Mouse (Mus musculus) urinary bladder, postnatal 25 days (tissue): Measurements from ENCODE around the gene Hck.
A peak's percentile ranks its signal among the peaks of the same experiment; 100 is the strongest.

Source experiments
- DNase-seq: peaks from one replicate; pipeline ENCODE4 v3.0.0; 2022; ENCODE audit warnings: low spot score

Gene Hck

DNA sequence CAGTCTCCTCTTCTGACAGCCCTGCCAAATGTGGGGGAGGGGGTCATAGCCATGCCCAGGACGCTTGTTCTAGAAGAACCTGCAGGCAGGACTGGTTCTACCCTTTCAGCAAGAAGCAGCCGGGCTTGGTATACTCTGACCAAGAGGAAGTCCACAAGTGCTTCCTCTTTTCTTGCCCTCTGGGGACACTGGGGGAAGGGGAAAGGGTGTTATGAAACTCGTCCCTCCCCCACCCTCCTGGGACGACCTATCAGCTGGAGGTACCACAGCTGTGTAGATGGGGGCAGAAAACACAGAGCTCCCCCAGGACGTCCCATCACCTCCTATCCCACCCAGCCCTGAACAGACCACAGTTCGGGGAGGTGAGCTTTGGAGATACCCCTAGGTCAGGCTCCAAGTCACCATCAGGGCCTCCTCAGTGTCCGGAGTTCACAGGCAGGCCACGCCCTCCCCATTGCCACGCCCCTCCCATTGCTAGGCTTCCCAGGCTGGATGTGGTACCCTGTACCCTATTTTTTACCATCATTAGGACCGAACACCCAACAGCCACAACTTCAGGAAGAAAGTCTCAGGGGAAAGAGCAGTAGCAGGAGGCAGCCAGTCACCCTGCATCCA lies 17.6 kb upstream of the Hck start:
- no peak for DNase-seq

DNA sequence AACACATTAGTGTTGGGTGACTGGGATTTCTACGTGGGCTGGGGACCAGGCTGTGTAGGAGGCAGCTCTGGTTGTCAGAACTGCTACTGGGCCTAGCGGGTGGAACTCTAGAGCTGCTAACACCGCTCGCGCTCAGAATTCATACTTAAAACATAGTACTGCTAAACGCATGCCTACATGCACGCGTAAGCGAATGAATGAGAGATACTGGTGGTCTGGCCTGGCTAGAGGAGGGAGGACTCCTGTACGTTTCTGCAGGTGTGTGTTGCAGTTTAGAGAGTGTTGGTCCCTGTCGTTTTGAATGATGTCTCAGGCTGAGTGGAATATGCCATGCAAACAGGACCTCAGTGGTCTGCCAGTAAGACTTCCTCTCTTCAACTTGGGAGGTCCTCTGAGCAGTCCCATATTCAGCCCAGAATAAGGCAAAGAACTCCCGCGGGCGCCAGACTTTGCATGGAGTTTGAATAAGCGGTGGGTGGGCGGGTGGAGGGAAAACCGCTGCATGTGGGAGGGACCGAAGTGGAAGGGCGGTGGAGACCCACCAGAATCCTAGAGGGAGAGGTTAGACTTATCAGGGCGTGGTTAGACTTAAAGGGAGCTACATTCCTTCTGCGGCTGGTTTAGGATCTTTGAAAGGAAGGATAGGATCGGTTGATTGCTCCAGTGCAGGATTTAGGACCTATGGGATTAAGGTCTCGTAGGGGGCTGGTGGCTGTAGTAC lies 1.1 kb upstream of the Hck start:
- no peak for DNase-seq

DNA sequence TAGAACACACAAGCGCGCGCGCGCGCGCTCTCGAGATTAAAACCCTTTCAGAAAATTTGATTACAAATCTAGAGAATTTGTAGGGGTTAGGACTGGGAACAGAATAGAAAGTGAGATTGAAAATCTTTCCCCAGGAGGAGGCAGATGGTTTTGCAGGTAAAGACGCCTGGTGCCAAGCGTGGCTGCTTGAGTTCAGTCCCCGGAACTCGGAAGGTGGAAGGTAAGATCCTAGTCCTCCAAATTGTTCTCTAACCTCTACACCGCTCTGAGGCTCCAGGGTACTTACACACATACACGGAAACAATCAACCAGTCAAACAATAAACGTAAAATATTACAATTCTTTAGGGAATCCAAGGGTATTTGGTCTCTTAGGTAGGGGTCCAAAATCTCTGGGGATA lies 466 bp upstream of the Hck start:
- DNase-seq, result no peak

DNA sequence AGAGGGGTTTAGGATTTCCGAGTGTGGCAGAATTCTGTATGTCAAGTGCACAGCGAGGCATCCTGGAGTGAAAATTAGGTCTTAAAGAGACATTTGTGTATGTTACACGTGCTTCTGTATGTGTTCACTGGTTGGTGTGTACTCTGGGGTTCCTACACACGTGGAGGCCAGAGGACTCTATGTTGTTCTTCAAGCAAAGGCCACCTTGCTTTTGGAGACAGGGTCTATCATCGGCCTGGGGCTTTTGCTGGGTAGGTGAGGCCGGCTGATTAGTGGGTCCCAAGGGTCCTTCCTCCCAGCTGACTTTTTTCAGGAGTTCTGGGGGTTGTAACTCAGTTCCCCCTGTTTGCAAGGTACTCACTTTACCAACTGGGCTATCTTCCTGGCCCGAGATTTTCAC lies 1.3 kb downstream of the Hck start:
- DNase-seq, result no peak

DNA sequence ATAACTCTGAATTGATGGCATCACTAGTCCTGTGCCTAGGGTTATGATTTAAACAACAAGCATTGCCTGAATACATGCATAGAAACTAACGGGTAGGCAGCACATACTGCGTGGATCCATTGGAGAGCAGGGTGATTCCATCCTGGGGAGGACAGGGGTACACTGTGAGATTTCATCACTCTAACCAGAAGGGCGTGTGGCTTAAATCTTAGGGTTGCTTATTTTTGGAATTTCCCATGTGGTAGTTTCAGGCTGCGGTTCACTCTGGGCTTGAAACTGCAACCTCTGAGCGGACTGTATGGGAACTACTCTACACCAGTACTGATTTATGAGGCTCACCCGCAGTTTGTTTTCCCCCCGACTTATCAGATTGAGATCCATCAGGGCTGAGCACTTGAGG lies 3.0 kb downstream of the Hck start:
- no peak for DNase-seq

DNA sequence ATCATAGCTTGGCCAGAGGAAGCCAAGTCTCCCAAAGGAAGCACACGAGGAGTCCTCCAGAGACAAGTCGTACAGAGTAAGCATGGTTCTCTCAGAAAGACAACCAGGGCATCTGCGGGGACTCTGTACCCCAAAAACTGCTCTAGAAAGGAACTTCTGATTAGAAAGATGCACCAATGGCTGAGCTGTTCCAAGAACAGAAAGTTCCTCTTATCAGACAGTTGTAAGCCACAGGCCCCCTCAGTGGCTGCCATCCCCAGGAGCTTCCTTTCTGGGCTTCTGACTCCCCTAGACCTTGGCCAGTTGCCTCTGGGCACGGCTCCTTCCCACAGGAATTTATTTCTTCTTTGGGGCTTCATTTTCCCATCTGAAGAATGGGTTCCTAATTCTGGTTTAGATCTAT lies 7.4 kb downstream of the Hck start:
- DNase-seq, result no peak

DNA sequence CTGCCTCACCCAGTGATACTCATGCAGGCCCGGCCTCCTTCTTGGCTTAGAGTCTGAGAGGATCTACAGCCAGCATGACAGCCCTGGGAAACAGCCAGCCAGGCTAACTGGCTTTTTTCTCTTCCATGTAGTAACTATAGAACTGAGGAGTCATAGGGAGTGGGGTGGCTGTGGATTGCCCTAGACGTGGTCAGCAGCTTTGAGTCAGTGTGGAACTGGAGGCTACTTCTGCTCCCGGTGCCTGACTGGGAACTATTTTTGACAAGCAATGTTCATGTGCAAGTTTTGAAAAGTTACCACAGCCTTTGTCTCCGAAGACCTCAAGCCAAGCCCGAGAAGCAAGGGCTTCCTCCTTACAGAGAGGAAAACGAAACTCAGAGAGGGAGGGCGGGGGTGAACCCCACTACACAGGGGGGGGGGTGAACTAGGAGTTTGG lies 8.8 kb downstream of the Hck start:
- no peak for DNase-seq

DNA sequence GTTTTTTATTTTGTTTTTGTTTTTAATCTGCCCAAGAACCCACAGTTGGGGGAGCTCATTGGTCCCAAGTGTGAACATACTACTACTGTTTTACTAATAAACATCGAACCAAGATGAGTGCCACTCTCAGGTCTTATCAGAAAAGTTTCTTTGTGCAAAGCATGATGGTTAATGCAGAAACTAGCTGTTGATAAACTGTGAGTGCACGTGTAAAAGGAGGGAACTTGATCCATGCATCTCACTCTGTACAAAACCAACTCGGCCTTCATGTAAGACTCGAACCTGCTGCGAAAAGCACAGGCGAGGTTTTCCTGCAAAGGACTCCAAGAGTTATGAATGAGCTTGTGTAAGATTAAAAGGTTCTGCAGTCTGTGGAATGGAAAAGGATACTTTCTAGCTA lies 11.2 kb downstream of the Hck start:
- no peak for DNase-seq

DNA sequence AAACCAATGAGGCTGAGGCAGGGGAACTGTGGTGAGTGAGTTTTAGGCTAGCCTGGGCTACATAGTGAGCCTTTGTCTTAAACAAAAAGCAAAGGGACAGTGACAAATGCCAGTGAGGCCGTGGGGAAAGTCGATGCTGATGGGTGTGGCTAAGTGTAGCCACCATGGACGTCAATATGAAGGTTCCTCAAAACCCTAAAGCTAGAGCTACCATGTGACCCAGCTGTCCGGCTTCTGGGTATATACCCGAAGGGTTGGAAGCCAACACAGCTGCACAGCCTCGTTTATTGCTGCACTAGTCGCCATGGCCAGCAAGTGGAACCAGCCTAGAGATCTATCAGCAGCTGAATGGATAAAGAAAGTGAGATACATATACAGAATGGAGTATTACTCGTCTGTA lies 11.9 kb downstream of the Hck start:
- DNase-seq, result no peak

DNA sequence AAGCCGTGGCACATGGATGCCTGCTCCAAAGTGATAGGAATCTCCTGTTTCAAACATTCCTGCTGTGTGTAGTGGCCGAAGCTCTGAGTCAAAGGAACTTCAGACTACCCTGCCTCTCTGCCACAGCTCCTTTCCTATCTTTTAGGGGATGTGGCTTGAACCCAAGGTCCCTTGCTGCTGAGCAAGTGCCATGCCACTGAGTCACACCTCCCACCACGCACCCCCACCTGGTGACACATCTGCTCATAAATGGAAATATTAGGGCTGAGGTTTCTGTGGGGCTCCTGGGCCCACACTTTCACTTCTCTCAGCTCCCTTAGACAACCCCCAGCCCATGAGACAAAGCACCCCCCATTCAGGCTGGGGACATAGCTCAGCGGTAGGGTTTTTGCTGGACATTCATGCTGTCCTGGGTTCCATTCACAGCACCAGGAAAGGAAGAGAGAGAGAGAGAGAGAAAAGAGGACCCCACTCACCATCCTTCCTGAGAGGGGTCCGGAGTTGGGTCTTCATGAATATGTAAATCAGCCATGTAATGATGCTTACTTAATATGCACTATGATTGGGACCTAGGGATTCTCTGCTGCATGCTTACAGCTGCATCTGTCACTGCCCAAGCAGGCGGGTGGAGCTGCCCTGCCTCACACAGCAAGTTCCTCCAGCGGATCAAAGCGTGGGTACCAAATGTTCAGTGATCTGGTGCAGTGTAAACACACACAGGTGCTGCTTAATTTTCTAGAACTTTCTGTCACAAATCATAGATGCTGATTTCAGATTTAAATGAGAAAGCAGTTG lies 13.8 kb downstream of the Hck start:
- DNase-seq, result no peak

DNA sequence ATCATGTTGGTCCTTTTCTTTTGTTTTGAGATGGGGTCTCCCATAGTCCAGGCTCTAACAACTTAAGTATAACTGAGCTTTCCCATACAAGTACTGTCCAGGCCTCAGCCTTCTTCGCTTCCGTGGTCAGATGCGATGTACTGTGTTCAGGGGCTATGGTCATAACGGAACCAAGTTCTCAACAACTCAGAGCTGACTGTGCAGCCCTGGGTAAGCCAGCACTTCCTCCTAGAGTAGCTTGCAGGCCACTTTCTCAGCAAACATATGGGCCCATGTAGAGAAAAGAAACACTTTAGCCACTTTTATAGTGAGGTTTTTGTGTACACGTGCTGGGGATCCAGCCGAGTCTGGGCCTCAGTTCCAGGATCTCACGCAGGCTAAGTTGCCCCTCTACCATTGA lies 14.4 kb downstream of the Hck start:
- DNase-seq, result no peak

DNA sequence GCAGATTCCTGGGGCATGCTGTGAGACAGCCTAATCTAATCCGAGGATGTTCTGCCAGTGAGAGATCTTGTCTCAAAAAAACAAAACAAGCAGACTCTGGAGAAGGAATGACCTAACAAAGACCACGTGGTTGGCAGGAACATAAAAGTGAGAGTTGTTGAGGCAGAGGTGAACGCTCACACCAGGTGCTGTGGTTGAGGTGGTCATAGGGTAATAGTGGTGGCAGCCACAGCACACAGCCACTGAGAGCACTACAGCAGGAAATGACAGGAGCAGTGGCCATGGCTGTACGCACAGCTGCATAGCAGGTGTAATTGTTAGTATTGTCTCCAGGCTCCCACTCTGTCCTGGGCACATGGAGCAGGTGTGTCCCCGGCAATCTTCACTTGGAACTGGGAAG lies 17.6 kb downstream of the Hck start:
- DNase-seq, result no peak

DNA sequence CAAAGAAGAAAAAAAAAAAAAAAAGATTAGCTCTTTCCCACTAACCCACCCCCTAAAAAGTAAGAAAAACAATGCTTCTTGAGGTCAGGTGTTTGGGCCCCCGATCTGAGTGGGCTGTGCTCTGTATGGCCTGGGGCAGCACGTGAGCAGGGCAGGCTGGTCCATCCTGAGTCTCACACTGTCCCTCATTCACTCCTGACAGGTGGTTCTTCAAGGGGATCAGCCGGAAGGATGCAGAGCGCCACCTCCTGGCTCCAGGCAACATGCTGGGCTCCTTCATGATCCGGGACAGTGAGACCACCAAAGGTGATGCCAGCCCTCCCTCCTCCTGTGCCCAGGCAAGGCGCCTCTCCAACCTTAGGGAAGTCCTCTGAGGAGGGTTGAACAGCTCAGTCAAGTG lies 22.8 kb downstream of the Hck start:
- no peak for DNase-seq

DNA sequence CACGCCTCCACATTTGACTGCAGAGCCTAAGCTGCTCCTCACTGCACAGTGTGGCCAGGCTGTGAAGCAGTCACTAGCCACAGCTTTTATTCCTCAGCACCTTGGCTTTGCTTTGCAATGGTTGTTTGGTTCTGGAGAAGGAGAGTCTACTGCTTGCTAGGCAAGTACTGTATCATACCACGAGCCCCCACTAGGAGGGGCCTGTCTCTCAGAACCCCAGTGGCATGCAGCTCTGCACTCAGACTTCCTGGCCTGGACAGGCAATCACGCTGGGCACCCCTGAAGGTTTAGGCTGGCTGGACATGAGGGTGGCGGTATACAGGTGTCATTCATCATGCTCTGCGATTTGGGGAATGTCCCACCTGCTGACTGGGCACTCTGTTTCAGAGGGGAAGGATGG lies 26.0 kb downstream of the Hck start:
- DNase-seq, result no peak

DNA sequence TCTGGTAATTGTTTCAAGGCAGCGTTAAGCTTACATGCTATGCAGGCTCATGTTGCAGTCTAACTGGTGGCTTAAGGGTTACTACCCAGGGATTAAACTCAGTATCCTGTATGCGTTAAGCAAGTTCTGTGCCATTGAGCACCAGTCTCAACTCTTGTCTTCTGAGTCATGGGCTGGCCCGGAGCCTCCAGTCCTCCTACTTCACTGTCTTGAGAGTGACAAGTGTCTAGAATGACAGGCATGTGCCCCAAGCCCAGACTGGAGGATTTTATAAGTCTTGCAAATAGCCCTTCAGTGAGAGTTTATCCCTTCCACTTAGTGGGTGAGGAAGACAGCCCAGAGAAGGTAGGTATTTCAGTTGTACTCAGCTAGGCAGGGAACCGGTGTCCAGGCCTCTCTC lies 27.9 kb downstream of the Hck start:
- DNase-seq, result no peak

DNA sequence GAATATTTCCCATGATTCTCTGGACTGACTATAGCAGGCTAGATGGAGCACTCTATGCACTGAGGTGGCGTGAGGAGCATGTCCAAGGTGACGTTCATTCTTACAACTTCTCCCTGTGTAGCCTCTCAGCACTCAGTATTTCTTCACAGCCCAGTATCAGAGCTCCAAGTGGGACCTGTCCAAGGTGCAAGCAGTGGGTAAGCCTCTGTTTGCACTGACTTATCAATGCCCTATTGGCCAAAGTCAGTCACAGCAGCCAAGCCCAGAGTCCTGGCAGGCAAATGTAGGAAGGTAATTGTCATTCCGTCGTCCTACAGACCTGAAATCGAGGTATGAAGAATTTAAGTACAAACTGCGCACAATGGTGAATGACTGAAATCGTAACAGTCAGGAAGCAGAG lies 30.9 kb downstream of the Hck start:
- DNase-seq, result no peak

DNA sequence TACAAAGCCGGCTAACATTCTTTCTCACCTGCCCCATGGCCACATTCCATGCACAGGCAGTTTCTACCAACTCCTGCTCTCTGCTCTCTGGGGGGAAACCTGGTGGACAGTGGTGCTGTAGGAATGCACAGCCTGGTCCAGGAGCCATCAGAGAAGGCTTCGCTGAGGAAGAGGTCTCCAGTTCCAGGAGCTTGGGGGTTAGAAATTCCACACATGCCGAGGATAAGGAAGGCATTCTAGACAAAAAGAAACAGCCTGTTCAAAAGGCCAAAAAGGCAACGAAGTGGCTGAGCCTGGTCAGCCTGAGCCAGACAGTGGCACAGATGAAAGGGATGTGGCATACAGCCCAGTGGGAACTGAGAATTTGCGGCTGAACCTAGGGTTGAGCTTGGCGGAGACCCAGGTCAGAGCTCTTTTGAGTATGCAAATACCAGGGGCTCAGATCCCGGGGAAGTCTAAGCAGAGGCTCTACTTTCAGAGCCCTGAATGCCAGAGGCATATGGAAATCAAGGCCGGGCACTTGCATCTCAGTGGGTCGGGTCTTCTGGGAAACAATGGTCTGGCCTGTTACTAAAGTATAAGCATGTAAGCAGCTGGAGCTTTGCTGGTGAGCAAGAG lies 31.8 kb downstream of the Hck start:
- no peak for DNase-seq

DNA sequence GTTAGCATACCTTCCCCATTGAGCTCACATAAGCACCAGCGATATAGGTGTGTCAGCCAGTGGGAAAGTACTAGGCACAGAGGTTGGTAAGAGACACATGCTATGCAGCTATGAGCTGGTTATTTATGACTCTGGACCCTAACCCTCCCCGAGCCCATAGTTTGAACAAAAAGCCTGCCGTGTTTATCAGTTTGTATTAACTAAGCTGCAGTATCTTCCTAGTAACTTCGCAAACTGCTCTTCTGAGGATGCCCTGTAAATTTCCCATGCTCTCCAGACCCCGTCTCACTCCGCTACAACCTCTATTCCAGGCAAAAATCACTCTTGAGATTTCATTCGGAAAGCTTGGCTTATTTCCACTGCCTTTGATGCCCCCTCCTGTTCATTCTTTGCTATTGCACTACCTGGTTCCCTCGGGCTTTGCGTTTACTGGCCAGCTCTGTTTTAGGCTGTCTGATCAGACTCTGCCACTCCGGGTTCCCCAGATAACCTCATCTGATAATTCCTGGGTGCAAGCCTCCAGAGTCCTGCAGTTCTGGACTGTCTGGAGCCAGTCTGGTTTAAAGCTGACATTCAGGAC lies 34.4 kb downstream of the Hck start:
- peak; percentile 35 for DNase-seq

DNA sequence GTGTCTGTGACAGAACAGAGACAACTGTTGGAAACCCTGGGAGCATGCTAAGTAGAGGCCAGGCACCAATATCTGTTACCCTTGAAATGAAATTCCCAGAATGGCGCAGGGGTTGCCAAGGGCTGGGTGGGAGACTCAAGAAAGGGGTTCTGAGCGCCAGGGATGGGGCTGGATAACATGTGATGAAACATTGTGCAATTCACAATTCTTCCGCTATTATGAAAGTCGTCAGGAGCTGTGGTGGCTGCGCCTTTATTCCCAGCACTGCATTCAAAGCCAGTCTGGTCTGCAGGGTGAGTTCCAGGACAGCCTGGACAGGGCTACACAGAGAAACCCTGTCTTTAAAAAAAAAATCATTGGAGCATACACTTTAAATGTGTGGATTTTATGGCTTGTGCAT lies 37.1 kb downstream of the Hck start:
- no peak for DNase-seq

DNA sequence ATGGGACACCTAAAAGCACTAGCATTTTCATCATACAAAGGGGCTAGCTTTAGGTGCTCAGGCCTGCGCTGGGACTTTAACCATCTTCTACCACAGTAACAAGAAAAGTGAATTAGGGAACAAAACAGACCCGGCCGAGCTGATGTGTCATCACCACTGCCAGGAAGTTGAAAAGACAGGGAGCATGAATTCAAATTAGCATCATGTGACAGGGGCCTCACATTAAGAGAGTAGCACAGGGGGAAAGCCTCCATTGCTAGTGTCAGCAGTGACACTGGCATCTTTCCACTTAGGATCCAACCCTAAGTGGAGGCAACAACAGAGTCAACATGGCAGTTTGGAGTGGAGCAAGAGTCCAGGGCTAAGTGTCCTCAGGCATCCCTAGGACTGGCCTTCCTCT lies 39.0 kb downstream of the Hck start:
- no peak for DNase-seq

DNA sequence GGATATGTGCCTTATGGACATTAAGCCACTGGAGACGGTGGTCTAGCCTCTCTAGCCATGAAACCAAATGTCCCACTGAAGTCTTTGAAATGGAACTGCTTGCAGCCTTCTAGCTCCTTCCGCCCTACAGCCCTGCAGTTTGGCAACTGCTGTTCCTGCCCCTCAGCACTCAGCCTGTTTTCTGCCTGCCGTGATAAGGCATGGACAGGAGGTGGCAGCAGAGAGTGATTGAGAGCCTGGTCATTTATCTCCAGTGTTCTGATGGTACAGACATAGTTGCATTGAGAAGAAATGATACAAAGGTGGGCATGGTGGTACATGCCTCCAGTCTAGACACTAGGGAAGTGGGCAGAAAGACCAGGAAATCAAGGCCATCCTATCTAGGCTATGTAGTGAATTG lies 39.4 kb downstream of the Hck start:
- DNase-seq, result peak; percentile 72

DNA sequence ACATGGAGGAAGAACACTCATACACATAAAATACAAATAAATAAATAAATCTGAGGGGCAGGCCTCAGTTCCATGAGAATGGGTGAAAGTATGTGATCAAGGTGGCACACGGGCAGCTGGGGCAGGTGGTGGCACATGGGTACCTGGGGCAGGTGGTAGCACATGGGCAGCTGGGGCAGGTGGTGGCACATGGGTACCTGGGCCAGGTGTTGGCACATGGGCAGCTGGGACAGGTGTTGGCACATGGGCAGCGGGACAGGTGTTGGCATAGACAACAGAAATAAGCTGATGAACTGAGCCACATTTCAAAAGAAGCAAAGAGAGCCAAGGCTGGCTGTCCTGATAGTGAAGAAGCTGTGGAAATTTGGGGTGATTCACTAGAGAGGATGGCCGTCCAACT lies 41.5 kb downstream of the Hck start:
- DNase-seq, result no peak

DNA sequence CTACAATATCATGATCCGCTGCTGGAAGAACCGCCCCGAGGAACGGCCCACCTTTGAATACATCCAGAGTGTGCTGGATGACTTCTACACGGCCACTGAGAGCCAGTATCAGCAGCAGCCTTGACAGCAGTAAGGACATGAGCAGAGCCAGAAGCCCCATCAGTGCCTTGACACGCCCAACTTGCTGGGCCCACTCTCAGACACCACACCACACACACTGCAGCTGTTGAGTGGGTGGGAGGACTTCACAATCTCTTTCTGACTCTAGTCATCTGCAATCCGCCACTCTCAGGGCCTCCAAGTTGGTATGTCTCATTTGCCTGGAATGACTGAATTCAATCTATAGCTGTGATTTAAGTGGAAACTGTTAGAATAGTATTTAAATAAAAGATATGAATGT lies 42.8 kb downstream of the Hck start:
- no peak for DNase-seq
